Mouse (Mus musculus) spleen, postnatal 14 days (tissue): ENCODE measurements around the gene Gm21953.
"Not testable (repeated sequence)": the region's sequence is repeated elsewhere in the genome, so short reads cannot be mapped to it uniquely, and the experiment has no call there.

Experiments used
- DNase-seq, 2 experiments: peaks; one replicate each; pipeline ENCODE4 v3.0.0; 2021 to 2022; ENCODE audit warnings: low spot score in 2 of 2

Gene Gm21953

GRCm38 (mm10) chr4:42293967-42294366, at the start of gene Gm21953:
Gene Gm21953 (plus strand): TSS chr4:42294267.
- DNase-seq: not testable (repeated sequence)

GRCm38 (mm10) chr4:42255467-42255866, 38.6 kb upstream of the Gm21953 start, which contains the start of gene Ccl21b:
Gene Ccl21b (plus strand): TSS chr4:42255767.
- not testable (repeated sequence) for DNase-seq

DNA sequence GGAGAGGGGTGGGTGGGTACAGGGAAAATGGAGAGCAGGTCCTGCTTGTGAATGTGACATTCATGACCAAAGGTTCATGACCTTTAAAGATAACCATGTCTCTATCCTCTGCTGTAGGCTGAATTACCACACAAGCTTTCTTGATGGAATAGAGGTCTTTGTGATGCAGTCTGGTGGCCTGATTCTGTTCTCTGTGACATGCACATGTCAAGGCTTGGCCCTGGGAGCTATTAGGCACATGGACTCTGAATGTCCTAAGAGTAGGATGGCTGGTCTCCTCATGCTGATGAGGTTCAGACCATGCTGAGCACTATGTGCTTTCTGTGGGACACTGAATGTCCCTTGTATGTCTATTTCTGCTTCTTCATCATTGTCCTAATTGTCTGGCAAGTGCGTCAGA, 24.0 kb downstream of the Gm21953 start, which contains the start of gene Fam205a3:
Gene Fam205a3 (plus strand): TSS at position 301 of the 400 bp plus-strand sequence.
- DNase-seq: not testable (repeated sequence)
